26 mouse cellular contexts compared by ENCODE assay signal in genomic region chr3:118875871-118876270, GRCm38 (mm10).
DNase-seq lines count a peak whose midpoint lies in the region; ATAC-seq and TF ChIP-seq lines count a peak whose summit lies in the region.
"Had no signal": no experiment of that assay in that cellular context is flagged by ENCODE, and none has a peak within 500 bp of the region (broad histone marks: within the 10 kb centered on the region; RNA-seq: fewer than 3 reads in every experiment).

No protein-coding gene starts in this region.

- H3K4me1 ChIP-seq in forebrain, embryonic 11.5 days (replicated peaks; ENCODE audit: control insufficient read depth, insufficient read depth, low read length) = no peaks in the 10 kb centered on the region
- no peaks in the 10 kb centered on the region for H3K4me1 ChIP-seq in forebrain, embryonic 10.5 days
- no peaks in the 10 kb centered on the region for H3K4me1 ChIP-seq in forebrain, embryonic 13.5 days
- H3K4me1 ChIP-seq in forebrain, postnatal 0 days (ENCODE audit: insufficient read depth) = no peaks in the 10 kb centered on the region
- no peaks in the 10 kb centered on the region for H3K4me1 ChIP-seq in midbrain, embryonic 12.5 days
- H3K4me1 ChIP-seq in midbrain, embryonic 16.5 days (ENCODE audit: control insufficient read depth, insufficient read depth, low read length) = no peaks in the 10 kb centered on the region
- H3K4me1 ChIP-seq: embryonic facial prominence, embryonic 13.5 days; embryonic facial prominence, embryonic 15.5 days had no signal

- no peak for TF ChIP-seq POLR2A in brain, embryonic 14.5 days (IDR thresholded peaks at IDR 0.05; ENCODE audit: borderline replicate concordance, extremely low read depth, insufficient read depth, insufficient read length, poor library complexity, severe bottlenecking)

- no peak overlapping the region for H3K27ac ChIP-seq in forebrain, embryonic 11.5 days (ENCODE audit: low read depth, low read length)
- H3K27ac ChIP-seq in forebrain, embryonic 10.5 days = no peak overlapping the region
- no peak overlapping the region for H3K27ac ChIP-seq in forebrain, embryonic 13.5 days
- no peak overlapping the region for H3K27ac ChIP-seq in forebrain, postnatal 0 days (ENCODE audit: low read depth, low read length)
- no peak overlapping the region for H3K27ac ChIP-seq in midbrain, embryonic 12.5 days (replicated peaks)
- H3K27ac ChIP-seq in midbrain, embryonic 16.5 days (ENCODE audit: low read length) = no peak overlapping the region
- H3K27ac ChIP-seq: embryonic facial prominence, embryonic 13.5 days; embryonic facial prominence, embryonic 15.5 days had no signal

- no peak overlapping the region for H3K4me3 ChIP-seq in forebrain, embryonic 11.5 days (ENCODE audit: low read depth, low read length)
- no peak overlapping the region for H3K4me3 ChIP-seq in forebrain, embryonic 10.5 days
- no peak overlapping the region for H3K4me3 ChIP-seq in forebrain, embryonic 13.5 days
- H3K4me3 ChIP-seq in forebrain, postnatal 0 days (ENCODE audit: low read depth, low read length) = no peak overlapping the region
- no peak overlapping the region for H3K4me3 ChIP-seq in midbrain, embryonic 12.5 days
- no peak overlapping the region for H3K4me3 ChIP-seq in midbrain, embryonic 16.5 days (ENCODE audit: low read depth, low read length)
- H3K4me3 ChIP-seq: embryonic facial prominence, embryonic 13.5 days; embryonic facial prominence, embryonic 15.5 days; erythroblast, embryonic 14.5 days had no signal

- WGBS in forebrain, embryonic 11.5 days = 53% methylated on average over 2 of the region's 2 CpGs
- 74% methylated on average over 2 of the region's 2 CpGs for WGBS in forebrain, embryonic 10.5 days
- WGBS in forebrain, embryonic 13.5 days = 30% methylated on average over 2 of the region's 2 CpGs
- 17% methylated on average over 2 of the region's 2 CpGs for WGBS in forebrain, postnatal 0 days
- WGBS in midbrain, embryonic 12.5 days = 87% methylated on average over 2 of the region's 2 CpGs
- 73% methylated on average over 2 of the region's 2 CpGs for WGBS in midbrain, embryonic 16.5 days

- no peak overlapping the region for H3K9ac ChIP-seq in forebrain, embryonic 11.5 days (ENCODE audit: low read length)
- H3K9ac ChIP-seq in forebrain, embryonic 13.5 days = no peak overlapping the region
- H3K9ac ChIP-seq in forebrain, postnatal 0 days = no peak overlapping the region
- no peak overlapping the region for H3K9ac ChIP-seq in midbrain, embryonic 12.5 days (replicated peaks)
- no peak overlapping the region for H3K9ac ChIP-seq in midbrain, embryonic 16.5 days (ENCODE audit: low read depth, low read length)
- H3K9ac ChIP-seq: embryonic facial prominence, embryonic 13.5 days; embryonic facial prominence, embryonic 15.5 days had no signal

- H3K4me2 ChIP-seq in forebrain, embryonic 11.5 days (ENCODE audit: low read depth, low read length, severe bottlenecking) = no peak overlapping the region
- H3K4me2 ChIP-seq in forebrain, embryonic 13.5 days = no peak overlapping the region
- H3K4me2 ChIP-seq in forebrain, postnatal 0 days (ENCODE audit: low read depth) = no peak overlapping the region
- no peak overlapping the region for H3K4me2 ChIP-seq in midbrain, embryonic 12.5 days (replicated peaks)
- no peak overlapping the region for H3K4me2 ChIP-seq in midbrain, embryonic 16.5 days (ENCODE audit: low read length)
- H3K4me2 ChIP-seq: embryonic facial prominence, embryonic 13.5 days; embryonic facial prominence, embryonic 15.5 days had no signal

- DNase-seq in forebrain, embryonic 11.5 days (ENCODE audit: low spot score) = no peak
- DNase-seq in forebrain, embryonic 10.5 days (ENCODE audit: extremely low spot score, low spot score) = no peak
- DNase-seq in forebrain, postnatal 0 days = no peak
- DNase-seq in brain, embryonic 14.5 days (ENCODE audit: low read depth) = peak; percentile 54
- DNase-seq: adrenal gland, adult 8-10 months; adrenal gland, postnatal 14 days; adrenal gland, postnatal 36 days; B cell, adult 2 months; cerebellum, adult 11 months; cerebellum, adult 18-20 months; cerebellum, adult 8-10 months; cerebellum, adult 9-11 months; cerebellum, postnatal 14 days; cerebellum, postnatal 36 days; embryo, embryonic 11 days had no signal

- H3K36me3 ChIP-seq in forebrain, embryonic 11.5 days (ENCODE audit: control insufficient read depth, insufficient read depth, low read length) = no peaks in the 10 kb centered on the region
- H3K36me3 ChIP-seq in forebrain, embryonic 10.5 days (replicated peaks) = no peaks in the 10 kb centered on the region
- no peaks in the 10 kb centered on the region for H3K36me3 ChIP-seq in forebrain, embryonic 13.5 days (ENCODE audit: poor library complexity, severe bottlenecking)
- H3K36me3 ChIP-seq in forebrain, postnatal 0 days (ENCODE audit: insufficient read depth) = no peaks in the 10 kb centered on the region
- H3K36me3 ChIP-seq in midbrain, embryonic 12.5 days = no peaks in the 10 kb centered on the region
- no peaks in the 10 kb centered on the region for H3K36me3 ChIP-seq in midbrain, embryonic 16.5 days (ENCODE audit: control insufficient read depth, insufficient read depth, low read length)
- H3K36me3 ChIP-seq: embryonic facial prominence, embryonic 13.5 days; embryonic facial prominence, embryonic 15.5 days; G1E had no signal

- no peaks in the 10 kb centered on the region for H3K27me3 ChIP-seq in forebrain, embryonic 11.5 days (ENCODE audit: control insufficient read depth, insufficient read depth, low read length)
- no peaks in the 10 kb centered on the region for H3K27me3 ChIP-seq in forebrain, embryonic 10.5 days (ENCODE audit: poor library complexity, severe bottlenecking)
- no peaks in the 10 kb centered on the region for H3K27me3 ChIP-seq in forebrain, embryonic 13.5 days
- H3K27me3 ChIP-seq in forebrain, postnatal 0 days (ENCODE audit: insufficient read depth, low read length) = no peaks in the 10 kb centered on the region
- H3K27me3 ChIP-seq in midbrain, embryonic 12.5 days = no peaks in the 10 kb centered on the region
- H3K27me3 ChIP-seq in midbrain, embryonic 16.5 days (ENCODE audit: control insufficient read depth, insufficient read depth, low read depth, low read length) = no peaks in the 10 kb centered on the region
- H3K27me3 ChIP-seq: CH12.LX; embryonic facial prominence, embryonic 13.5 days; embryonic facial prominence, embryonic 15.5 days; Patski had no signal

- no peak for TF ChIP-seq CTCF in forebrain, postnatal 0 days (IDR thresholded peaks at IDR 0.05; ENCODE audit: low read depth)
- no peak for TF ChIP-seq CTCF in brain, embryonic 14.5 days (IDR thresholded peaks at IDR 0.05; ENCODE audit: borderline replicate concordance, extremely low read depth, insufficient read depth, insufficient read length)

- ATAC-seq in forebrain, embryonic 11.5 days (replicated peaks; ENCODE audit: low FRiP score) = peak; percentile 74; the same call in 1 of the 2 replicates
- ATAC-seq in forebrain, embryonic 13.5 days = peak; percentile 59; the same call in 1 of the 2 replicates
- no peak for ATAC-seq in forebrain, postnatal 0 days
- ATAC-seq in midbrain, embryonic 12.5 days (ENCODE audit: low FRiP score, low read depth) = peak; percentile 44; the same call in 1 of the 2 replicates
- no peak for ATAC-seq in midbrain, embryonic 16.5 days
- ATAC-seq: activated CD4-positive, CD25-positive, alpha-beta regulatory T cell, adult 4 months; CD4-positive, CD25-positive, alpha-beta regulatory T cell, adult 4 months; Patski had no signal

- no peaks in the 10 kb centered on the region for H3K9me3 ChIP-seq in forebrain, embryonic 11.5 days (ENCODE audit: control insufficient read depth, low read length)
- no peaks in the 10 kb centered on the region for H3K9me3 ChIP-seq in forebrain, embryonic 10.5 days
- H3K9me3 ChIP-seq in forebrain, embryonic 13.5 days (replicated peaks) = no peaks in the 10 kb centered on the region
- H3K9me3 ChIP-seq in forebrain, postnatal 0 days (ENCODE audit: low read length) = no peaks in the 10 kb centered on the region
- no peaks in the 10 kb centered on the region for H3K9me3 ChIP-seq in midbrain, embryonic 12.5 days
- H3K9me3 ChIP-seq in midbrain, embryonic 16.5 days (replicated peaks; ENCODE audit: control insufficient read depth, low read length, poor library complexity, severe bottlenecking) = no peaks in the 10 kb centered on the region
- H3K9me3 ChIP-seq: embryonic facial prominence, embryonic 13.5 days; embryonic facial prominence, embryonic 15.5 days; G1E had no signal

Comparison
In these comparisons a context has a peak if more than half of its experiments do, and no peak if none do; other contexts are left out.
1. ATAC-seq: peak in forebrain, embryonic 11.5 days (single experiment), forebrain, embryonic 13.5 days (single experiment) and midbrain, embryonic 12.5 days (single experiment); none in forebrain, postnatal 0 days (single experiment) and midbrain, embryonic 16.5 days (single experiment).